Mouse (Mus musculus) MEL (cell line): ENCODE data around the gene Cdh4. TPM values are rescaled to one million over a fixed set of nuclear protein-coding genes. Genes with fewer than 3 reads are reported as not detected.

Experiments used
- DNase-seq: peaks from one replicate; pipeline ENCODE4 v3.0.0; 2011; ENCODE audit warnings: low read depth, low spot score
- H3K27ac ChIP-seq: 2 replicates; pipeline ENCODE4 v1.5.1; 2012; ENCODE audit warnings: low read depth, mild to moderate bottlenecking, control low read depth, low read length, moderate library complexity; ENCODE audit not compliant: control insufficient read depth
- H3K27me3 ChIP-seq, 2 experiments: fragments of 150-350 bp in 1 of 2; sonication (generic) in 1 of 2; 2 replicates each; pipeline ENCODE4 v1.6.1; 2012; ENCODE audit warnings: low read length in 2 of 2, mild to moderate bottlenecking in 2 of 2, improper control_type of control experiment in 1 of 2, moderate library complexity in 1 of 2; ENCODE audit not compliant: insufficient read depth in 2 of 2, control insufficient read depth in 1 of 2
- H3K36me3 ChIP-seq, 2 experiments: 2 replicates each; pipeline ENCODE4 v1.6.1; 2012 to 2014; ENCODE audit warnings: low read length in 2 of 2, improper control_type of control experiment in 1 of 2, inconsistent platforms in 1 of 2, mild to moderate bottlenecking in 1 of 2; ENCODE audit not compliant: insufficient read depth in 2 of 2, control insufficient read depth in 1 of 2
- H3K4me1 ChIP-seq, 2 experiments: fragments of 150-350 bp in 1 of 2; sonication (generic) in 1 of 2; 2 replicates each; pipeline ENCODE4 v1.6.1; 2012; ENCODE audit warnings: low read length in 2 of 2, improper control_type of control experiment in 1 of 2, mild to moderate bottlenecking in 1 of 2; ENCODE audit not compliant: insufficient read depth in 2 of 2, control insufficient read depth in 1 of 2
- H3K4me3 ChIP-seq, 2 experiments: fragments of 150-350 bp in 1 of 2; sonication (generic) in 1 of 2; 2 replicates each; pipeline ENCODE4 v1.5.1; 2012; ENCODE audit warnings: low read depth in 2 of 2, low read length in 2 of 2, mild to moderate bottlenecking in 2 of 2, moderate library complexity in 2 of 2, control low read depth in 1 of 2, improper control_type of control experiment in 1 of 2; ENCODE audit not compliant: control insufficient read depth in 1 of 2, insufficient read depth in 1 of 2
- H3K79me2 ChIP-seq: 2 replicates; pipeline ENCODE4 v1.6.1; 2012; ENCODE audit warnings: mild to moderate bottlenecking, low read length, moderate library complexity; ENCODE audit not compliant: control insufficient read depth, poor library complexity, insufficient read depth
- H3K9ac ChIP-seq: 2 replicates; pipeline ENCODE4 v1.6.1; 2012; ENCODE audit warnings: low read depth, mild to moderate bottlenecking, control low read depth, low read length, moderate library complexity; ENCODE audit not compliant: control insufficient read depth, poor library complexity, severe bottlenecking
- H3K9me3 ChIP-seq: fragments of 150-350 bp; sonication (generic); replicated peaks from 2 replicates; pipeline ENCODE4 v1.6.1; 2012; ENCODE audit warnings: mild to moderate bottlenecking, low read length, improper control_type of control experiment, moderate library complexity; ENCODE audit not compliant: insufficient read depth
- BHLHE40 ChIP-seq: IDR thresholded peaks from 2 replicates; pipeline ENCODE4 v1.6.1; 2012; ENCODE audit warnings: low read depth, mild to moderate bottlenecking, inconsistent platforms, low read length, improper control_type of control experiment, borderline replicate concordance
- CHD2 ChIP-seq: IDR thresholded peaks from 2 replicates; pipeline ENCODE4 v1.6.1; 2011; ENCODE audit warnings: low read length, improper control_type of control experiment
- CTCF ChIP-seq, 3 experiments: IDR thresholded peaks in 2 of 3; conservative IDR thresholded peaks in 1 of 3; 2 replicates each; pipeline ENCODE4 v1.5.1; 2011 to 2012; ENCODE audit warnings: low read length in 3 of 3, low read depth in 2 of 3, mild to moderate bottlenecking in 2 of 3, improper control_type of control experiment in 1 of 3, inconsistent platforms in 1 of 3, mixed read lengths in 1 of 3, moderate library complexity in 1 of 3; ENCODE audit not compliant: control insufficient read depth in 1 of 3, insufficient read depth in 1 of 3, poor library complexity in 1 of 3, severe bottlenecking in 1 of 3
- ETS1 ChIP-seq: IDR thresholded peaks from 2 replicates; pipeline ENCODE4 v1.6.1; 2012; ENCODE audit warnings: low read depth, mild to moderate bottlenecking, inconsistent platforms, low read length, improper control_type of control experiment, moderate library complexity
- GABPA ChIP-seq: IDR thresholded peaks from 2 replicates; pipeline ENCODE4 v1.6.1; 2012; ENCODE audit warnings: low read depth, mild to moderate bottlenecking, inconsistent platforms, low read length, improper control_type of control experiment, moderate library complexity
- GATA1 ChIP-seq: IDR thresholded peaks from 2 replicates; pipeline ENCODE4 v1.6.1; 2011; ENCODE audit warnings: low read depth, low read length, improper control_type of control experiment
- HCFC1 ChIP-seq: IDR thresholded peaks from 2 replicates; pipeline ENCODE4 v1.6.1; 2012; ENCODE audit warnings: low read depth, mild to moderate bottlenecking, inconsistent platforms, low read length, improper control_type of control experiment, moderate library complexity
- JUND ChIP-seq: IDR thresholded peaks from 2 replicates; pipeline ENCODE4 v1.6.1; 2011; ENCODE audit warnings: low read depth, mild to moderate bottlenecking, improper control_type of control experiment, low read length
- KAT2A ChIP-seq: conservative IDR thresholded peaks from 2 replicates; pipeline ENCODE4 v1.6.1; 2012; ENCODE audit warnings: low read depth, low read length, improper control_type of control experiment, inconsistent platforms
- MAFK ChIP-seq: IDR thresholded peaks from 2 replicates; pipeline ENCODE4 v1.6.1; 2011; ENCODE audit warnings: low read depth, mild to moderate bottlenecking, low read length, improper control_type of control experiment, borderline replicate concordance
- MAX ChIP-seq: IDR thresholded peaks from 2 replicates; pipeline ENCODE4 v1.6.1; 2011; ENCODE audit warnings: low read length, improper control_type of control experiment
- MAZ ChIP-seq: IDR thresholded peaks from 2 replicates; pipeline ENCODE4 v1.6.1; 2012; ENCODE audit warnings: low read depth, mild to moderate bottlenecking, inconsistent platforms, low read length, improper control_type of control experiment
- MEF2A ChIP-seq: IDR thresholded peaks from 2 replicates; pipeline ENCODE4 v1.6.1; 2014; ENCODE audit warnings: low read depth, mild to moderate bottlenecking, inconsistent platforms, low read length, improper control_type of control experiment; ENCODE audit not compliant: poor library complexity, insufficient replicate concordance, severe bottlenecking; ENCODE audit errors: extremely low read depth
- MXI1 ChIP-seq: IDR thresholded peaks from 2 replicates; pipeline ENCODE4 v1.6.1; 2011; ENCODE audit warnings: mild to moderate bottlenecking, low read depth, low read length, improper control_type of control experiment
- MYC ChIP-seq: IDR thresholded peaks from 2 replicates; pipeline ENCODE4 v1.6.1; 2011; ENCODE audit warnings: low read depth, mild to moderate bottlenecking, low read length, improper control_type of control experiment, moderate library complexity
- NELFE ChIP-seq: IDR thresholded peaks from 2 replicates; pipeline ENCODE4 v1.6.1; 2011; ENCODE audit warnings: low read depth, low read length, improper control_type of control experiment
- POLR2AphosphoS5 ChIP-seq: IDR thresholded peaks from 2 replicates; pipeline ENCODE4 v1.6.1; 2012; ENCODE audit warnings: low read depth, borderline replicate concordance, mild to moderate bottlenecking, inconsistent platforms, low read length, moderate library complexity, mixed read lengths
- SIN3A ChIP-seq: IDR thresholded peaks from 2 replicates; pipeline ENCODE4 v1.6.1; 2012; ENCODE audit warnings: low read length, improper control_type of control experiment, inconsistent platforms
- SMC3 ChIP-seq: IDR thresholded peaks from 2 replicates; pipeline ENCODE4 v1.6.1; 2011; ENCODE audit warnings: low read depth, low read length, improper control_type of control experiment
- TAL1 ChIP-seq: IDR thresholded peaks from 2 replicates; pipeline ENCODE4 v1.6.1; 2012; ENCODE audit warnings: mild to moderate bottlenecking, inconsistent platforms, low read length, moderate library complexity, mixed read lengths
- UBTF ChIP-seq: IDR thresholded peaks from 2 replicates; pipeline ENCODE4 v1.6.1; 2012; ENCODE audit warnings: low read depth, mild to moderate bottlenecking, inconsistent platforms, low read length, improper control_type of control experiment, moderate library complexity, borderline replicate concordance; ENCODE audit not compliant: insufficient read depth
- USF1 ChIP-seq: IDR thresholded peaks from 2 replicates; pipeline ENCODE4 v1.6.1; 2014; ENCODE audit warnings: low read depth, mild to moderate bottlenecking, inconsistent platforms, low read length, improper control_type of control experiment, moderate library complexity
- USF2 ChIP-seq, 2 experiments: IDR thresholded peaks; 2 replicates each; pipeline ENCODE4 v1.6.1; 2011 to 2012; ENCODE audit warnings: improper control_type of control experiment in 2 of 2, low read length in 2 of 2, borderline replicate concordance in 1 of 2, inconsistent platforms in 1 of 2, low read depth in 1 of 2, mild to moderate bottlenecking in 1 of 2; ENCODE audit not compliant: insufficient read depth in 1 of 2
- ZC3H11A ChIP-seq: IDR thresholded peaks from 2 replicates; pipeline ENCODE4 v1.6.1; 2012; ENCODE audit warnings: low read depth, mild to moderate bottlenecking, inconsistent platforms, low read length, improper control_type of control experiment
- ZKSCAN1 ChIP-seq: IDR thresholded peaks from 2 replicates; pipeline ENCODE4 v1.6.1; 2012; ENCODE audit warnings: low read depth, mild to moderate bottlenecking, inconsistent platforms, low read length, improper control_type of control experiment, moderate library complexity
- ZNF384 ChIP-seq: IDR thresholded peaks from 2 replicates; pipeline ENCODE4 v1.6.1; 2012; ENCODE audit warnings: low read depth, mild to moderate bottlenecking, inconsistent platforms, low read length, improper control_type of control experiment
- polyA plus RNA-seq, 2 experiments: library from polyadenylated mRNA; stranded (reverse) in 1 of 2; unstranded in 1 of 2; fragments of >175 nt in 1 of 2; fragments of >200 nt in 1 of 2; gene quantifications; 2 replicates each; pipeline versions ENCODE4 v1.2.1 to v1.2.4; 2012; ENCODE audit warnings: low replicate concordance in 2 of 2, low read depth in 1 of 2; ENCODE audit not compliant: insufficient read length in 2 of 2, insufficient read depth in 1 of 2, missing spikeins in 1 of 2
- total RNA-seq: library from RNA; depleted of rRNA; stranded (reverse); fragments of 300-350 nt; gene quantifications from 2 replicates; pipeline ENCODE4 v1.2.3, GENCODE M21; 2012

Gene Cdh4
- total and polyA plus RNA-seq, 3 experiments = not detected

GRCm38 (mm10) chr2:179705043-179705442, 262.8 kb downstream of the Cdh4 start:
- Histone ChIP-seq H3K4me1 (no peaks in the 10 kb centered on the region), H3K4me3 (no peak overlapping the region), H3K27ac (no peak overlapping the region), H3K36me3 (no peaks in the 10 kb centered on the region), H3K9ac (no peak overlapping the region), H3K27me3 (no peaks in the 10 kb centered on the region), H3K79me2 (no peaks in the 10 kb centered on the region), H3K9me3 (no peaks in the 10 kb centered on the region)
- TF ChIP-seq ZC3H11A = no peak
- TF ChIP-seq HCFC1 = no peak
- TF ChIP-seq SMC3 = no peak
- TF ChIP-seq MAZ = no peak
- no peak for TF ChIP-seq CTCF (IDR thresholded peaks at IDR 0.05 in 2 of 3, conservative IDR thresholded peaks at IDR 0.05 in 1 of 3; ENCODE audit: control insufficient read depth in 1 of 3, insufficient read depth in 1 of 3, low read depth in 2 of 3, low read length in 3 of 3, poor library complexity in 1 of 3, severe bottlenecking in 1 of 3)
- no peak for TF ChIP-seq ZNF384
- no peak for TF ChIP-seq CHD2
- TF ChIP-seq BHLHE40 = no peak
- TF ChIP-seq SIN3A = no peak
- TF ChIP-seq UBTF = no peak
- no peak for TF ChIP-seq JUND
- no peak for DNase-seq

DNA sequence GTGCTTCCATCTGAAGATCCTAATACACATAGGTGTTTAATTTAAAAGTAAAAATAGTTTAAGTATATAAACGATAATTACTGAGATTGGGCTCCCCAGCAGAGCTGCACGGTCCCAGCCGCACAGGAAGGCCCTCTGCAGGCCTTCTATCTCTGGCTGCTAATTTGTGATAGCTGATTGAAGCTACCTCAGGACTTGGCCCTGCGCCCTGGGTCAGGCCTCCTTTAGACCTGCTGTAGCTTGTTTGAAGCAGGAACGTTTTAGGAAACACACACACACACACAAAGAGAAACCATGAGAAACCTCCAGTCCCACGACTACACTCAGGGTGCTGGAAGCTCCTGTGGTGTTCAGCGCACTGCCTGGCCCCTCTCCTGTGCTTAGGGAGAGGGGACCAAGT, 263.2 kb downstream of the Cdh4 start:
- Histone ChIP-seq H3K4me1 (no peaks in the 10 kb centered on the region), H3K27ac (no peak overlapping the region), H3K9ac (no peak overlapping the region), H3K27me3 (no peaks in the 10 kb centered on the region), H3K36me3 (no peaks in the 10 kb centered on the region), H3K4me3 (no peak overlapping the region), H3K9me3 (no peaks in the 10 kb centered on the region), H3K79me2 (no peaks in the 10 kb centered on the region)
- no peak for DNase-seq
- no peak for TF ChIP-seq ETS1
- TF ChIP-seq MAX = no peak
- no peak for TF ChIP-seq GABPA
- TF ChIP-seq TAL1 = no peak
- no peak for TF ChIP-seq MXI1
- TF ChIP-seq GATA1 = no peak
- no peak for TF ChIP-seq CHD2
- no peak for TF ChIP-seq POLR2AphosphoS5
- TF ChIP-seq USF1 = no peak
- TF ChIP-seq BHLHE40 = no peak
- no peak for TF ChIP-seq ZNF384
- no peak for TF ChIP-seq MYC
- TF ChIP-seq NELFE = no peak
- TF ChIP-seq ZC3H11A = no peak
- TF ChIP-seq MAFK = no peak
- no peak for TF ChIP-seq MEF2A
- TF ChIP-seq KAT2A = no peak
- no peak for TF ChIP-seq ZKSCAN1
- no peak for TF ChIP-seq USF2 (IDR thresholded peaks at IDR 0.05; ENCODE audit: borderline replicate concordance in 1 of 2, insufficient read depth in 1 of 2, low read depth in 1 of 2, low read length in 2 of 2)
